Mouse (Mus musculus) stomach, postnatal 0 days (tissue): ENCODE data around the gene Polm.

ENCODE experiments used
- CTCF ChIP-seq: IDR thresholded peaks from 2 replicates; pipeline ENCODE4 v1.5.1; 2016; ENCODE audit warnings: antibody characterized with exemption, low read depth, mild to moderate bottlenecking, moderate library complexity
- EP300 ChIP-seq: optimal IDR thresholded peaks from 2 replicates; pipeline ENCODE3; 2016; ENCODE audit warnings: antibody characterized with exemption

GRCm38 (mm10) chr11:5797371-5797770 lies 40.4 kb downstream of the Polm start:
- no peak for TF ChIP-seq CTCF
- no peak for TF ChIP-seq EP300
